Mouse (Mus musculus) embryonic facial prominence, embryonic 11.5 days (tissue): ENCODE measurements around the gene Vamp1. TPM values are rescaled to one million over a fixed set of nuclear protein-coding genes. Genes with fewer than 3 reads are reported as not detected.

ENCODE experiments used
- ATAC-seq: fragments of 200-750 bp; cut with Nextera tagmentation; replicated peaks from 2 replicates; pipeline ENCODE4 v1.8.0; 2017; ENCODE audit warnings: low read depth; ENCODE audit not compliant: insufficient number of reproducible peaks, low FRiP score, low TSS enrichment
- DNase-seq: peaks from one replicate; pipeline ENCODE4 v3.0.0-alpha.2; 2015; ENCODE audit warnings: low spot score
- H3K27ac ChIP-seq: fragments of 300-500 bp; sonication (generic); replicated peaks from 2 replicates; pipeline ENCODE4 v1.5.1; 2014; ENCODE audit warnings: mild to moderate bottlenecking, low read depth, low read length, control low read depth
- H3K27me3 ChIP-seq: fragments of 300-500 bp; sonication (generic); 2 replicates; pipeline ENCODE4 v1.6.1; 2014; ENCODE audit warnings: mild to moderate bottlenecking, low read length, moderate library complexity, mixed read lengths; ENCODE audit not compliant: control insufficient read depth, insufficient read depth
- H3K36me3 ChIP-seq: fragments of 300-500 bp; sonication (generic); replicated peaks from 2 replicates; pipeline ENCODE4 v1.6.1; 2014; ENCODE audit warnings: low read depth, mild to moderate bottlenecking, low read length, moderate library complexity, mixed read lengths; ENCODE audit not compliant: control insufficient read depth, insufficient read depth
- H3K4me1 ChIP-seq: fragments of 300-500 bp; sonication (generic); 2 replicates; pipeline ENCODE4 v1.6.1; 2014; ENCODE audit warnings: low read length, mixed read lengths; ENCODE audit not compliant: control insufficient read depth, insufficient read depth
- H3K4me2 ChIP-seq: fragments of 300-500 bp; sonication (generic); 2 replicates; pipeline ENCODE4 v1.6.1; 2014; ENCODE audit warnings: low read depth, mild to moderate bottlenecking, control low read depth, low read length, moderate library complexity
- H3K4me3 ChIP-seq: fragments of 300-500 bp; sonication (generic); 2 replicates; pipeline ENCODE4 v1.5.1; 2014; ENCODE audit warnings: low read depth, low read length, control low read depth
- H3K9ac ChIP-seq: fragments of 300-500 bp; sonication (generic); replicated peaks from 2 replicates; pipeline ENCODE4 v1.6.1; 2014; ENCODE audit warnings: mild to moderate bottlenecking, control low read depth, low read length
- H3K9me3 ChIP-seq: fragments of 300-500 bp; sonication (generic); replicated peaks from 2 replicates; pipeline ENCODE4 v1.6.1; 2016; ENCODE audit warnings: mild to moderate bottlenecking, low read length, inconsistent platforms, mixed read lengths; ENCODE audit not compliant: control insufficient read depth
- WGBS: fragments of 180-500 bp; shearing (Covaris S2); extraction: QIAGEN DNeasy Blood & Tissue Kit; methylation state at CpG from one replicate; pipeline ENCODE4 v1.1.7; 2014; 5-methylcytosine and 5-hydroxymethylcytosine counted together
- polyA plus RNA-seq: library from polyadenylated mRNA; unstranded; fragments of >200 nt; fragmentation: Nextera tagmentation; extraction: Ambion mirVana; gene quantifications from 2 replicates; pipeline ENCODE4 v1.2.1, GENCODE M21; 2014

Vamp1 gene
- polyA plus RNA-seq, 1 experiment from 2014 or later, result 1.4 TPM

- H3K27ac ChIP-seq, result no peak within 1 kb of the TSS; the same call in 1 of the 2 replicates
Measured at GRCm38 (mm10) chr6:125231117-125232044, 16.0 kb downstream of the Vamp1 start, which contains the start of gene Tapbpl. Gene Tapbpl (minus strand): TSS chr6:125231860.

GRCm38 (mm10) chr6:125232045-125232437 is 16.7 kb downstream of the Vamp1 start:
- Histone ChIP-seq H3K9me3 (no peaks in the 10 kb centered on the region), H3K27ac (no peak overlapping the region), H3K27me3 (no peaks in the 10 kb centered on the region), H3K36me3 (no peaks in the 10 kb centered on the region), H3K4me2 (peak overlapping the region; percentile 75), H3K4me3 (peak overlapping the region; percentile 36), H3K9ac (peak overlapping the region; percentile 72), H3K4me1 (peaks cover 2% of the 10 kb centered on the region; the same call in 1 of the 2 replicates)
- DNase-seq, result no peak
- WGBS, result 53% methylated on average over 4 of the region's 4 CpGs
- ATAC-seq, result no peak

More at GRCm38 (mm10) chr6:125231117-125232044, 16.0 kb downstream of the Vamp1 start, which contains the start of gene Tapbpl:
- H3K27me3 ChIP-seq, result no peaks in the 10 kb centered on the region
- ATAC-seq (peak; percentile 49), DNase-seq (peak; percentile 68)
- H3K4me1 ChIP-seq, result peaks cover 2% of the 10 kb centered on the region; the same call in 1 of the 2 replicates
- no peaks in the 10 kb centered on the region for H3K9me3 ChIP-seq
- 6% methylated on average over 16 of the region's 16 CpGs for WGBS
- peak within 1 kb of the TSS; percentile 72 for H3K9ac ChIP-seq
- H3K4me3 ChIP-seq, result peak within 1 kb of the TSS; percentile 36
- H3K36me3 ChIP-seq, result no peaks in the 10 kb centered on the region
- peak within 1 kb of the TSS; percentile 75 for H3K4me2 ChIP-seq

- H3K36me3 ChIP-seq, result no peaks in the 10 kb centered on the region
- DNase-seq, result no peak
- H3K4me2 ChIP-seq, result no peak overlapping the region
- no peaks in the 10 kb centered on the region for H3K27me3 ChIP-seq
- peaks cover 2% of the 10 kb centered on the region; the same call in 1 of the 2 replicates for H3K4me1 ChIP-seq
- H3K9me3 ChIP-seq, result no peaks in the 10 kb centered on the region
- H3K4me3 ChIP-seq, result no peak overlapping the region
- no peak overlapping the region for H3K9ac ChIP-seq
- no peak for ATAC-seq
- 68% methylated on average over 6 of the region's 6 CpGs for WGBS
- no peak overlapping the region for H3K27ac ChIP-seq
Measured at GRCm38 (mm10) chr6:125232516-125232915, 17.2 kb downstream of the Vamp1 start.

GRCm38 (mm10) chr6:125233816-125234519 is 18.6 kb downstream of the Vamp1 start:
- no peaks in the 10 kb centered on the region for H3K36me3 ChIP-seq
- DNase-seq (no peak), ATAC-seq (no peak)
- H3K9me3 ChIP-seq, result no peaks in the 10 kb centered on the region
- no peak overlapping the region for H3K4me3 ChIP-seq
- H3K9ac ChIP-seq, result no peak overlapping the region
- no peaks in the 10 kb centered on the region for H3K27me3 ChIP-seq
- no peak overlapping the region for H3K4me2 ChIP-seq
- no peak overlapping the region for H3K27ac ChIP-seq
- peaks cover 2% of the 10 kb centered on the region; the same call in 1 of the 2 replicates for H3K4me1 ChIP-seq
- WGBS, result 50% methylated on average over 7 of the region's 7 CpGs

GRCm38 (mm10) chr6:125234520-125234828 is 19.1 kb downstream of the Vamp1 start:
- H3K27me3 ChIP-seq, result no peaks in the 10 kb centered on the region
- no peak overlapping the region for H3K27ac ChIP-seq
- H3K4me2 ChIP-seq, result no peak overlapping the region
- ATAC-seq (no peak), DNase-seq (no peak)
- H3K4me1 ChIP-seq, result peaks cover 2% of the 10 kb centered on the region; the same call in 1 of the 2 replicates
- H3K9ac ChIP-seq, result no peak overlapping the region
- H3K4me3 ChIP-seq, result no peak overlapping the region
- 52% methylated on average over 5 of the region's 5 CpGs for WGBS
- H3K9me3 ChIP-seq, result no peaks in the 10 kb centered on the region
- no peaks in the 10 kb centered on the region for H3K36me3 ChIP-seq

GRCm38 (mm10) chr6:125236341-125236740 is 21.0 kb downstream of the Vamp1 start:
- Histone ChIP-seq H3K9ac (no peak overlapping the region; the same call in 1 of the 2 replicates), H3K9me3 (no peaks in the 10 kb centered on the region), H3K27me3 (no peaks in the 10 kb centered on the region), H3K4me3 (no peak overlapping the region), H3K4me1 (peaks cover 1% of the 10 kb centered on the region; the same call in 1 of the 2 replicates), H3K27ac (no peak overlapping the region), H3K4me2 (no peak overlapping the region), H3K36me3 (no peaks in the 10 kb centered on the region)
- no peak for ATAC-seq
- DNase-seq, result no peak
- WGBS, result 66% methylated on average over 6 of the region's 6 CpGs

GRCm38 (mm10) chr6:125236782-125237181 is 21.4 kb downstream of the Vamp1 start, which contains the start of gene Cd27:
Gene Cd27 (minus strand): TSS chr6:125237010.
- H3K4me2 ChIP-seq, result no peak within 1 kb of the TSS
- no peak within 1 kb of the TSS for H3K27ac ChIP-seq
- ATAC-seq, result no peak
- H3K9me3 ChIP-seq, result no peaks in the 10 kb centered on the region
- H3K9ac ChIP-seq, result no peak within 1 kb of the TSS; the same call in 1 of the 2 replicates
- no peaks in the 10 kb centered on the region; the same call in 1 of the 2 replicates for H3K4me1 ChIP-seq
- H3K27me3 ChIP-seq, result no peaks in the 10 kb centered on the region
- DNase-seq, result no peak
- WGBS, result 40% methylated on average over 6 of the region's 6 CpGs
- H3K4me3 ChIP-seq, result no peak within 1 kb of the TSS
- H3K36me3 ChIP-seq, result no peaks in the 10 kb centered on the region
